Mouse (Mus musculus) midbrain, embryonic 10.5 days (tissue): ENCODE data around the gene Ahcyl1. TPM values are rescaled to one million over a fixed set of nuclear protein-coding genes. Genes with fewer than 3 reads are reported as not detected.

Experiments
- DNase-seq: peaks from one replicate; pipeline ENCODE4 v3.0.0-alpha.2; 2017; ENCODE audit warnings: low spot score
- H3K27ac ChIP-seq: fragments of 300-500 bp; sonication (generic); replicated peaks from 2 replicates; pipeline ENCODE4 v1.5.1; 2016; ENCODE audit warnings: mild to moderate bottlenecking
- H3K27me3 ChIP-seq: fragments of 300-500 bp; sonication (generic); 2 replicates; pipeline ENCODE4 v1.6.1; 2016; ENCODE audit warnings: low read depth, mild to moderate bottlenecking; ENCODE audit not compliant: poor library complexity, severe bottlenecking
- H3K36me3 ChIP-seq: fragments of 300-500 bp; sonication (generic); 2 replicates; pipeline ENCODE4 v1.6.1; 2016; ENCODE audit warnings: mild to moderate bottlenecking, moderate library complexity
- H3K4me1 ChIP-seq: fragments of 300-500 bp; sonication (generic); 2 replicates; pipeline ENCODE4 v1.6.1; 2016
- H3K4me3 ChIP-seq: fragments of 300-500 bp; sonication (generic); 2 replicates; pipeline ENCODE4 v1.5.1; 2016; ENCODE audit warnings: mild to moderate bottlenecking, moderate library complexity
- H3K9me3 ChIP-seq: fragments of 300-500 bp; sonication (generic); replicated peaks from 2 replicates; pipeline ENCODE4 v1.6.1; 2016; ENCODE audit warnings: mild to moderate bottlenecking
- WGBS: fragments of 180-500 bp; shearing (Covaris S2); methylation state at CpG from one replicate; pipeline ENCODE4 v1.1.7; 2016; 5-methylcytosine and 5-hydroxymethylcytosine counted together
- polyA plus RNA-seq: library from polyadenylated mRNA; unstranded; fragments of >200 nt; fragmentation: Nextera tagmentation; extraction: Ambion mirVana; gene quantifications from 2 replicates; pipeline ENCODE4 v1.2.1, GENCODE M21; 2016

Gene Ahcyl1
- polyA plus RNA-seq, 1 experiment from 2014 or later = 92.4 TPM

DNA sequence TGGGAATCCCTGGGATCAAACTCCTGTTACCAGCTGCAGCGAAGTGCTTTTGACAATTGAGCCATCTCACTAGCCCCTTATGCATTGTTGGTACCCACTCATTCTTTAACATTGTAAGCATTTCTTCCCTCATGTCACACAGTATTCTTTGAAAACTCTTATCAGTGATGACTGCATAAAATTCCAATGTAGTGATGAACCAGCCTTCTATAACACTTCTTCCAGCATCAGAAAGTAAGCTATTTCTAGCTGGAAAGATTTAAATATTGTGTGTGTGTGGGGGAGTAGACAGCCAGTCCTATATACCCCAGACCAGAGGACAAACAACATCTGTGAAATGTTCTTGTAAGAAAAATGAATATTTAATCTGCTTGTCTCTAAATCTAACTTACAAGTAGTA lies 37.0 kb upstream of the Ahcyl1 start:
- WGBS = 84% methylated on average over 1 of the region's 1 CpGs
- Histone ChIP-seq H3K27ac (no peak overlapping the region), H3K4me3 (no peak overlapping the region), H3K9me3 (no peaks in the 10 kb centered on the region), H3K4me1 (no peaks in the 10 kb centered on the region), H3K27me3 (no peaks in the 10 kb centered on the region), H3K36me3 (no peaks in the 10 kb centered on the region)
- DNase-seq = no peak

DNA sequence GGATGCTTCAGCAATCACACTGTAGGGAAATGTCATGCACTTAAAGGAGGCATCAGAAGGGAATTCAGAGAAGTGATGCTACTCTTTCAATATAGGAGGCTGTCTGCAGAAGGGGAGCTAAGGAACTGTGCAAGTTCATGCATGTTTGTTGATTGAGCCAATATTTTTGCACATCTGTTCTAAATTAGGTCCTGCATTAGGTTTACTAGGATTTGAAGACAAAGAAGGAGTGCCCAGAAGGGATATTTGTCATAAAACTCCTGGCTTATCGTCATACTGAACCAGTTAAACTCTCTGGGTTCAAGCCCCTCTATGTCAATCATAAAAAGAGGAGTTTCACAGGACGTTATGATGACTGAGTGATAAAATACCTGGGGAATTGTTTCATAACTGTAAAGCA lies 33.9 kb upstream of the Ahcyl1 start:
- Histone ChIP-seq H3K36me3 (no peaks in the 10 kb centered on the region), H3K4me3 (no peak overlapping the region), H3K27me3 (no peaks in the 10 kb centered on the region), H3K4me1 (no peaks in the 10 kb centered on the region), H3K27ac (no peak overlapping the region), H3K9me3 (no peaks in the 10 kb centered on the region)
- DNase-seq = no peak
- WGBS = 81% methylated on average over 2 of the region's 2 CpGs

DNA sequence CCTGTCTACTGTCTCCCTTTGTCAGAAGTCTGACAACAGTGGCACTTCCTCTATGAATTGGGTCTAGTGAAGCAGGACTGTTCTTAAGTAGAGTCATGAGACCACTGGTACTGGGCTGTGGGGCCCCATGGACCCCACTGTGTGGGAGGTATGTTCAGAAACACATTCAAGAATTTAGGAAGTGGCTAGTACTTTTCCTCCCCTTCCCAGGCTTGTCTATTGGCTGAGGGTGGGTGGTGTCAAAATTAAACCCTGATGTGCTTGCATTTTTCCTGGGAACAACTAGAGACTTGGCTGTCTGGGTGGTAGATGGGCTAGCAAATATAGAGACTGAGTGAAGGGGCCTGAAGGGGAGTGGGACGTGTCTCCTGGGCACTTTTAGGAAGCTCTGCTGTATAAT lies 32.1 kb upstream of the Ahcyl1 start:
- Histone ChIP-seq H3K9me3 (no peaks in the 10 kb centered on the region), H3K4me3 (no peak overlapping the region), H3K4me1 (no peaks in the 10 kb centered on the region), H3K27me3 (no peaks in the 10 kb centered on the region), H3K36me3 (no peaks in the 10 kb centered on the region), H3K27ac (no peak overlapping the region)
- WGBS = 69% methylated on average over 1 of the region's 1 CpGs
- no peak for DNase-seq

DNA sequence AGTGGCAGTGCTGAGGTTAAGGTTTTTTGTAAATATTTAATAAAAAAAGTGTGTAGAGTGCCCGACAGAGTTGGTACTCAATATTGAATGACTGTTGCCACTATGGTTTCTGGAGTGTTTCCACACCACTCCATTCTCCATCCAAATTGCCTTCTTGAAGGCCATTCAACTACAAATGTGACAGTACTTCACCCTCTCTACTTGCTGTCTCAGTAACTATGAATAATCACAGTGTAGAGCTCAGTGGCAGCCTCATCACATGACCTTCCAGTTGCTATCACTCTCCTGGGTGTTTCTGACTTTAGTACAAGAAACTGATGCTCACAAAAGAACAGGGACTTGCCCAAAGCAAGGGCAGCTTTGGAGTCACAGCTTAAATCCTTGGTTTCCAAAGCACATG lies 19.6 kb upstream of the Ahcyl1 start:
- H3K36me3 ChIP-seq = no peaks in the 10 kb centered on the region
- 89% methylated on average over 1 of the region's 1 CpGs for WGBS
- H3K4me1 ChIP-seq = peaks cover 6% of the 10 kb centered on the region; the same call in 1 of the 2 replicates
- H3K27ac ChIP-seq = no peak overlapping the region
- no peak overlapping the region for H3K4me3 ChIP-seq
- H3K27me3 ChIP-seq = no peaks in the 10 kb centered on the region
- H3K9me3 ChIP-seq = no peaks in the 10 kb centered on the region
- DNase-seq = no peak

- Histone ChIP-seq H3K4me3 (no peak overlapping the region), H3K9me3 (no peaks in the 10 kb centered on the region), H3K36me3 (no peaks in the 10 kb centered on the region), H3K4me1 (peaks cover 6% of the 10 kb centered on the region; the same call in 1 of the 2 replicates), H3K27ac (no peak overlapping the region), H3K27me3 (no peaks in the 10 kb centered on the region)
- WGBS = 65% methylated on average over 5 of the region's 5 CpGs
- DNase-seq = no peak
Observed at GRCm38 (mm10) chr3:107714276-107714933, 18.0 kb upstream of the Ahcyl1 start.

GRCm38 (mm10) chr3:107712081-107712480 lies 15.7 kb upstream of the Ahcyl1 start:
- peaks cover 6% of the 10 kb centered on the region; the same call in 1 of the 2 replicates for H3K4me1 ChIP-seq
- H3K4me3 ChIP-seq = no peak overlapping the region
- WGBS = 79% methylated on average over 3 of the region's 3 CpGs

GRCm38 (mm10) chr3:107709156-107709555 lies 12.8 kb upstream of the Ahcyl1 start:
- Histone ChIP-seq H3K36me3 (no peaks in the 10 kb centered on the region), H3K4me1 (no peaks in the 10 kb centered on the region), H3K4me3 (no peak overlapping the region), H3K27me3 (no peaks in the 10 kb centered on the region), H3K9me3 (no peaks in the 10 kb centered on the region), H3K27ac (no peak overlapping the region)
- DNase-seq = no peak
- WGBS = 49% methylated on average over 3 of the region's 3 CpGs

More at GRCm38 (mm10) chr3:107712081-107712480, 15.7 kb upstream of the Ahcyl1 start:
- H3K27ac ChIP-seq = no peak overlapping the region
- H3K27me3 ChIP-seq = no peaks in the 10 kb centered on the region
- no peaks in the 10 kb centered on the region for H3K36me3 ChIP-seq
- DNase-seq = no peak
- no peaks in the 10 kb centered on the region for H3K9me3 ChIP-seq

GRCm38 (mm10) chr3:107707239-107707638 lies 10.9 kb upstream of the Ahcyl1 start:
- 95% methylated on average over 4 of the region's 4 CpGs for WGBS
- H3K4me1 ChIP-seq = peaks cover 5% of the 10 kb centered on the region; the same call in 1 of the 2 replicates
- H3K9me3 ChIP-seq = no peaks in the 10 kb centered on the region
- H3K4me3 ChIP-seq = no peak overlapping the region
- no peaks in the 10 kb centered on the region for H3K36me3 ChIP-seq
- no peak overlapping the region for H3K27ac ChIP-seq
- no peak for DNase-seq
- no peaks in the 10 kb centered on the region for H3K27me3 ChIP-seq

- Histone ChIP-seq H3K27me3 (no peaks in the 10 kb centered on the region), H3K36me3 (no peaks in the 10 kb centered on the region), H3K9me3 (no peaks in the 10 kb centered on the region), H3K4me1 (peaks cover 5% of the 10 kb centered on the region; the same call in 1 of the 2 replicates), H3K4me3 (no peak overlapping the region), H3K27ac (no peak overlapping the region)
- DNase-seq = no peak
- WGBS = 76% methylated on average over 2 of the region's 2 CpGs
Observed at GRCm38 (mm10) chr3:107706164-107706563, 9.8 kb upstream of the Ahcyl1 start.

GRCm38 (mm10) chr3:107704371-107704705 lies 8.0 kb upstream of the Ahcyl1 start:
- WGBS = 86% methylated on average over 1 of the region's 1 CpGs
- Histone ChIP-seq H3K4me1 (peaks cover 5% of the 10 kb centered on the region; the same call in 1 of the 2 replicates), H3K36me3 (no peaks in the 10 kb centered on the region), H3K27me3 (no peaks in the 10 kb centered on the region), H3K4me3 (no peak overlapping the region), H3K9me3 (no peaks in the 10 kb centered on the region), H3K27ac (no peak overlapping the region)
- DNase-seq = no peak

DNA sequence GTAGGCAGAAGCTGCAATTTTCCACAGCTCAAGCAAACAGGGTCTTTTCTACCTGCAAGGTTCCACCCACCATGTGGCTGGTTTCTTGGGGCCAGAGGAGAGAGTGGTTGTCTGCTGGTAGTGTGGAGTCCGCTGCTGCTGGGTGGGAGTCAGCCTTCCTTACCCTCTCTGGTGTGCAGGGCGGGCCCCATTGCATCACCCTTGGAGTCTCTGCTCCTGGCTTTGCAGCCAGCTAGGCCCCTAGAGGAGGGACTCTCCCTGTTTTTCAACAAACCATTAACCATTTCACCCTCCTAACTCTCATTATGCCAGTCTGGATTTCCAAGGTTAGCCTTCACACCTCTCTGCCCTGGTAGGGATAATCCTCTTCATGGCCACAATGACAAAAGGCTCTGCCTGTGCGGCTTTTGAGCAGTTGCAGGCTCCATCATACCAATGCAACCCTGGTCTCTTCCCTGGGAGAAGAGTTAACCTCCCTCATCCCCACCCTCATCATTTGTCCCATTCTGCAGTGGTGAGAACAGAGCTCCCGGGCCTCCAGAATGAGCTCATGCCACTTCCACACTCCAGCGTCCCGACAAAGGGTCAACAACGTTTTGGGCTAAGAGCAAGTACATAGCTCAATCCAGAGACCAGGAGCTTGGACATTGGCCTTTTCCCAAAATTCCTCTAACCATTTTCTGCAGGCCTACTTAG lies 7.5 kb upstream of the Ahcyl1 start:
- H3K4me1 ChIP-seq = peaks cover 5% of the 10 kb centered on the region; the same call in 1 of the 2 replicates
- no peaks in the 10 kb centered on the region for H3K36me3 ChIP-seq
- 86% methylated on average over 7 of the region's 7 CpGs for WGBS
- H3K27me3 ChIP-seq = no peaks in the 10 kb centered on the region
- no peaks in the 10 kb centered on the region for H3K9me3 ChIP-seq
- H3K4me3 ChIP-seq = no peak overlapping the region
- DNase-seq = no peak
- H3K27ac ChIP-seq = no peak overlapping the region

DNA sequence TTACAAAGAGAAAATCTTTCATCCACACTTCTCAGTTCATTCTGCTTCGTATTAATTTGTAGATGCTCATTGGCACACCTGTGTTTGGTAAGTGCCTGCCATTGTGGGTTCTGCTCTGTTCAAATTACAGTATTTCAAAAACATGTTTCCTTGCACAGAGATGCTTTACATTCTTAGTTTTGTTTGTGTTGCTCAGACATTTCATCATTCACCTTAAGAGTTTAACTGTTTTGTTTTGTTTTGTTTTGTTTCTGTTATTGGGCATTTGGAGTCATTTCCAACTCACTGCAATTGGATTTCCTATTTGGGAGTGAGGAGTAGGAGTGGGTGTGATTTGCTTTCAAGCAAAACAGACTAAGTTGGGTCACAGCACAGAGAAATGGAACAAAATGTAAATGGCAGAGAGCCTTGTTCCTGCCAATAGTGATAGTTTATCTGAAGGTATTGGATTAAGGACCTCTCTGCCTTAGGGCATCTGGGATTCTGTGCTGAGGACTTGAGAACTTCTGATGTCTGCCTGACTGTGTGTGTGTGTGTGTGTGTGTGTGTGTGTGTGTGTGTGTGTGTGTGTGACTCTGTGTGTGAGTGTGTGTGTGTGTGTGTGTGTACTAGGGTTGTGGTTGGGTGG lies 5.5 kb upstream of the Ahcyl1 start:
- Histone ChIP-seq H3K27ac (no peak overlapping the region), H3K4me3 (no peak overlapping the region), H3K27me3 (no peaks in the 10 kb centered on the region), H3K9me3 (no peaks in the 10 kb centered on the region), H3K36me3 (no peaks in the 10 kb centered on the region), H3K4me1 (peaks cover 8% of the 10 kb centered on the region)
- no peak for DNase-seq
- WGBS = 86% methylated on average over 1 of the region's 1 CpGs

DNA sequence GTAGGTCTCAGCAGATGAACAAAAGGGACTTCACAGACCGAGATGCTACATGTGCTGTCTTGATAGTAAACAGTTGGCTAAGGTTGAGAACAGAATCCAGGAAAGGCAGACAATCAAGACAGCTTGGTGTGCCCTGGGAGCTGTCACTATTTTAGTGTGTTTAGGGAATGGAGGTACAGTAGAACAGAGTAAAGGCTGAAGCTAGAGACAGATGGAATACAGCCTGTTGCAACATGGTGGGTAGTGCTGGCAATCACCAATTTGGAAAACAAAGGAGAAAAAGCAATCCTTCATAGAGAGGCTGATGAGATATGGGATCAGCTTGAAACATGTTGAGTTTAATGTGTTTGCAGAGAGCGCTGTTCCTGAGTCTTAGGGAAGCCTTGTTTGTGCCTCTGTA lies 4.3 kb upstream of the Ahcyl1 start:
- peaks cover 11% of the 10 kb centered on the region for H3K4me1 ChIP-seq
- H3K27me3 ChIP-seq = no peaks in the 10 kb centered on the region
- no peak for DNase-seq
- no peak overlapping the region for H3K27ac ChIP-seq
- H3K9me3 ChIP-seq = no peaks in the 10 kb centered on the region
- H3K4me3 ChIP-seq = no peak overlapping the region
- WGBS = 85% methylated on average over 2 of the region's 2 CpGs
- no peaks in the 10 kb centered on the region for H3K36me3 ChIP-seq
